Mouse (Mus musculus): ENCODE measurements around the gene Acad11.

The Acad11 gene

GRCm38 (mm10) chr9:104063244-104063961 is at the start of gene Acad11:
Gene Acad11 (plus strand): TSS chr9:104063377.
- in situ Hi-C loops (cut with MseI, MboI), result no loop called here

GRCm38 (mm10) chr9:104014526-104014925 is 48.7 kb upstream of the Acad11 start:
- in situ Hi-C loops (cut with MseI, MboI), result no loop called here

- in situ Hi-C loops (cut with MseI, MboI), result no loop called here
Observed at GRCm38 (mm10) chr9:104021026-104021425, 42.2 kb upstream of the Acad11 start.

- in situ Hi-C loops (cut with MseI, MboI), result no loop called here
Observed at GRCm38 (mm10) chr9:104027186-104027585, 36.0 kb upstream of the Acad11 start.

GRCm38 (mm10) chr9:104029861-104030260 is 33.3 kb upstream of the Acad11 start:
- in situ Hi-C loops (cut with MseI, MboI), result no loop called here

GRCm38 (mm10) chr9:104034231-104034630 is 28.9 kb upstream of the Acad11 start:
- in situ Hi-C loops (cut with MseI, MboI), result no loop called here

GRCm38 (mm10) chr9:104034718-104035117 is 28.5 kb upstream of the Acad11 start:
- in situ Hi-C loops (cut with MseI, MboI), result no loop called here

- in situ Hi-C loops (cut with MseI, MboI), result no loop called here
Observed at GRCm38 (mm10) chr9:104035261-104036015, 27.7 kb upstream of the Acad11 start.

GRCm38 (mm10) chr9:104038266-104038665 is 24.9 kb upstream of the Acad11 start:
- in situ Hi-C loops (cut with MseI, MboI), result no loop called here

- in situ Hi-C loops (cut with MseI, MboI), result no loop called here
Observed at GRCm38 (mm10) chr9:104039031-104039695, 24.0 kb upstream of the Acad11 start.

GRCm38 (mm10) chr9:104039742-104040141 is 23.4 kb upstream of the Acad11 start:
- in situ Hi-C loops (cut with MseI, MboI), result no loop called here

- in situ Hi-C loops (cut with MseI, MboI), result no loop called here
Observed at GRCm38 (mm10) chr9:104040362-104040761, 22.8 kb upstream of the Acad11 start, which contains the start of gene Gm28305. Gene Gm28305 (plus strand): TSS chr9:104040662.

- in situ Hi-C loops (cut with MseI, MboI), result no loop called here
Observed at GRCm38 (mm10) chr9:104043676-104044075, 19.5 kb upstream of the Acad11 start.

- in situ Hi-C loops (cut with MseI, MboI), result no loop called here
Observed at GRCm38 (mm10) chr9:104051028-104051427, 12.1 kb upstream of the Acad11 start.

GRCm38 (mm10) chr9:104062430-104063243 is 540 bp upstream of the Acad11 start, which contains the start of gene Uba5:
Gene Uba5 (minus strand): TSS chr9:104063134.
- in situ Hi-C loops (cut with MseI, MboI), result no loop called here

GRCm38 (mm10) chr9:104064571-104064970 is 1.4 kb downstream of the Acad11 start:
- in situ Hi-C loops (cut with MseI, MboI), result no loop called here

GRCm38 (mm10) chr9:104070241-104070640 is 7.1 kb downstream of the Acad11 start:
- in situ Hi-C loops (cut with MseI, MboI), result no loop called here

- in situ Hi-C loops (cut with MseI, MboI), result no loop called here
Observed at GRCm38 (mm10) chr9:104070863-104071604, 7.9 kb downstream of the Acad11 start.

GRCm38 (mm10) chr9:104075808-104076207 is 12.6 kb downstream of the Acad11 start:
- in situ Hi-C loops (cut with MseI, MboI), result no loop called here

- in situ Hi-C loops (cut with MseI, MboI), result no loop called here
Observed at GRCm38 (mm10) chr9:104078780-104079179, 15.6 kb downstream of the Acad11 start.

GRCm38 (mm10) chr9:104079379-104079778 is 16.2 kb downstream of the Acad11 start:
- in situ Hi-C loops (cut with MseI, MboI), result no loop called here

All from mouse trophoblast stem cell (cell line).